Comparison of ENCODE assay signal across 8 mouse cellular contexts in the genomic region with DNA sequence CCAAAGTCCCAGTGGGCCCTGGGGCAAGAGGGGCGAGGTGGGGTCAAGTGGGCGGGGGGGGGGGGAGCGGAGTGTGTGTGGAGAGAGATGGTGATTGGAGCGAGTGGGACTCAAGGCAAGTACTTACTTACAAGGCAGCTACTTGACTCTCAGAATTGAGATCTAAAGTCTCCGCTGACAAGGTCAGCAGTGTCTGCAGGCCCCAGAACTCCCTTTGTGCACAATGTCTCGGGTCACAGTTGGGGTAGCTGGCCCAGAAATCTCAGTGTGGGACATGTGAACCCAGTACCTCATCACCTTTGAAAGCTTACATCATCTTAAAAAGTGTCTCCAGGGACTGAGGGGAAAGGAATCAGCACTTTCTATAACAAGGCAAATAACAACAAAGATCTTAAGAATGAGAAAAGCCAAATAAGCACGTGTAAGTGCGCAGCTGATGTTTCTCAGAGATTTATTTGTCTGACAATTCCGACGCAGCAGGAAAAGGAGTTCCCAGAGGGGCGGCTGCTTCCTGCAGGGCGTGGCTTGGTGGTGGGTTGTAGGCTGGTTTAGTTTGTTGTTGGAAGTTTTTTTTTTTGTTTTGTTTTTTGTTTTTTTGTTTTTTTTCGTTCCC.
DNase-seq lines count a peak whose midpoint lies in the region; ATAC-seq and TF ChIP-seq lines count a peak whose summit lies in the region.

No protein-coding gene starts in this region.

- 0 out of 2 replicates have a peak, but pooled peaks cover 2% of the 10 kb centered on the region for H3K36me3 ChIP-seq in forebrain, embryonic 14.5 days (ENCODE audit: control insufficient read depth, insufficient read depth, low read length)
- no peaks in the 10 kb centered on the region for H3K36me3 ChIP-seq in intestine, embryonic 16.5 days (ENCODE audit: control insufficient read depth, insufficient read depth, low read length)
- H3K36me3 ChIP-seq in lung, postnatal 0 days (ENCODE audit: insufficient read depth, low read length), result no peaks in the 10 kb centered on the region

- TF ChIP-seq CTCF in lung, postnatal 0 days (IDR thresholded peaks at IDR 0.05), result no peak

- no peaks in the 10 kb centered on the region for H3K9me3 ChIP-seq in forebrain, embryonic 14.5 days (replicated peaks; ENCODE audit: control insufficient read depth, low read length)
- H3K9me3 ChIP-seq in intestine, embryonic 16.5 days (ENCODE audit: control insufficient read depth, low read length), result no peaks in the 10 kb centered on the region
- no peaks in the 10 kb centered on the region for H3K9me3 ChIP-seq in lung, postnatal 0 days (ENCODE audit: low read length)

- no peak for ATAC-seq in forebrain, embryonic 14.5 days
- no peak for ATAC-seq in intestine, embryonic 16.5 days
- peak; percentile 68 for ATAC-seq in lung, postnatal 0 days

- no peak overlapping the region for H3K27ac ChIP-seq in forebrain, embryonic 14.5 days (ENCODE audit: low read depth, low read length)
- no peak overlapping the region for H3K27ac ChIP-seq in intestine, embryonic 16.5 days (ENCODE audit: low read length)
- no peak overlapping the region for H3K27ac ChIP-seq in lung, postnatal 0 days (ENCODE audit: low read length)

- 21% methylated on average over 13 of the region's 13 CpGs for WGBS in forebrain, embryonic 14.5 days
- WGBS in intestine, embryonic 16.5 days, result 15% methylated on average over 13 of the region's 13 CpGs
- WGBS in lung, postnatal 0 days, result 11% methylated on average over 12 of the region's 13 CpGs

- H3K4me3 ChIP-seq in forebrain, embryonic 14.5 days (ENCODE audit: low read depth, low read length), result no peak overlapping the region
- H3K4me3 ChIP-seq in intestine, embryonic 16.5 days (ENCODE audit: low read length), result peak overlapping the region; percentile 43
- peak overlapping the region; percentile 48 for H3K4me3 ChIP-seq in lung, postnatal 0 days (ENCODE audit: low read depth, low read length)

- no peak for TF ChIP-seq EP300 in lung, postnatal 0 days (IDR thresholded peaks at IDR 0.05)

- H3K4me1 ChIP-seq in forebrain, embryonic 14.5 days (ENCODE audit: control insufficient read depth, insufficient read depth, low read length), result peaks cover 7% of the 10 kb centered on the region; the same call in 1 of the 2 replicates
- H3K4me1 ChIP-seq in intestine, embryonic 16.5 days (ENCODE audit: control insufficient read depth, insufficient read depth, low read length), result peaks cover 16% of the 10 kb centered on the region
- H3K4me1 ChIP-seq in lung, postnatal 0 days (ENCODE audit: insufficient read depth, low read depth, low read length), result no peaks in the 10 kb centered on the region

- no peak overlapping the region for H3K9ac ChIP-seq in forebrain, embryonic 14.5 days (ENCODE audit: low read length)
- H3K9ac ChIP-seq in intestine, embryonic 16.5 days (ENCODE audit: low read depth, low read length), result no peak overlapping the region
- H3K9ac ChIP-seq in lung, postnatal 0 days (replicated peaks; ENCODE audit: low read depth), result no peak overlapping the region; the same call in 1 of the 2 replicates

- DNase-seq in adrenal gland, postnatal 14 days, result peak; percentile 70
- DNase-seq in forebrain, embryonic 14.5 days (ENCODE audit: low spot score), result peak; percentile 29
- DNase-seq in lung, postnatal 0 days (ENCODE audit: low spot score), result peak; percentile 71
- DNase-seq in spleen, adult 12 weeks (ENCODE audit: low spot score), result no peak
- DNase-seq in spleen, postnatal 36 days (ENCODE audit: low spot score in 2 of 2), result no peak
- no peak for DNase-seq in B cell, adult 2 months
- no peak for DNase-seq in urinary bladder, postnatal 4 days (ENCODE audit: low spot score in 2 of 2)

- H3K4me2 ChIP-seq in forebrain, embryonic 14.5 days (ENCODE audit: low read length), result peak overlapping the region; percentile 34
- peak overlapping the region; percentile 90 for H3K4me2 ChIP-seq in intestine, embryonic 16.5 days (ENCODE audit: low read depth, low read length)
- H3K4me2 ChIP-seq in lung, postnatal 0 days (replicated peaks; ENCODE audit: low read depth, low read length), result peak overlapping the region; percentile 80

- no peaks in the 10 kb centered on the region for H3K27me3 ChIP-seq in forebrain, embryonic 14.5 days (replicated peaks; ENCODE audit: control insufficient read depth, insufficient read depth, low read length)
- no peaks in the 10 kb centered on the region for H3K27me3 ChIP-seq in intestine, embryonic 16.5 days (replicated peaks; ENCODE audit: control insufficient read depth, insufficient read depth, low read length)
- no peaks in the 10 kb centered on the region for H3K27me3 ChIP-seq in lung, postnatal 0 days (replicated peaks; ENCODE audit: insufficient read depth, low read length)

Comparison
In these comparisons a context has a peak if more than half of its experiments do, and no peak if none do; other contexts are left out.
1. DNase-seq: peak in adrenal gland, postnatal 14 days (single experiment), forebrain, embryonic 14.5 days (single experiment) and lung, postnatal 0 days (single experiment); none in spleen, adult 12 weeks (single experiment), spleen, postnatal 36 days (0 of 2), B cell, adult 2 months (0 of 2) and urinary bladder, postnatal 4 days (0 of 2).
2. H3K4me2 ChIP-seq: peak in every context shown above with its lines; median percentile 90 in intestine, embryonic 16.5 days; 80 in lung, postnatal 0 days; 34 in forebrain, embryonic 14.5 days.